Mouse (Mus musculus) left cerebral cortex, postnatal 25 days (tissue): ENCODE data around the gene Nfix. TPM values are rescaled to one million over a fixed set of nuclear protein-coding genes. Genes with fewer than 3 reads are reported as not detected.

Experiments
- DNase-seq, 2 experiments: peaks; one replicate each; pipeline ENCODE4 v3.0.0; 2022; ENCODE audit warnings: low spot score in 2 of 2, mixed read lengths in 1 of 2
- intact Hi-C: fragments of 180-260 bp; cut with DNase I; formaldehyde crosslinking; loops from one replicate; pipeline ENCODE4 v1.15.1; 2025
- total RNA-seq, 2 experiments: library from RNA; stranded (reverse); gene quantifications; 2 replicates each; pipeline ENCODE4 v1.2.3; 2021

Nfix gene
- 100 to 1,000 TPM; 273 to 322 TPM for total RNA-seq

DNA sequence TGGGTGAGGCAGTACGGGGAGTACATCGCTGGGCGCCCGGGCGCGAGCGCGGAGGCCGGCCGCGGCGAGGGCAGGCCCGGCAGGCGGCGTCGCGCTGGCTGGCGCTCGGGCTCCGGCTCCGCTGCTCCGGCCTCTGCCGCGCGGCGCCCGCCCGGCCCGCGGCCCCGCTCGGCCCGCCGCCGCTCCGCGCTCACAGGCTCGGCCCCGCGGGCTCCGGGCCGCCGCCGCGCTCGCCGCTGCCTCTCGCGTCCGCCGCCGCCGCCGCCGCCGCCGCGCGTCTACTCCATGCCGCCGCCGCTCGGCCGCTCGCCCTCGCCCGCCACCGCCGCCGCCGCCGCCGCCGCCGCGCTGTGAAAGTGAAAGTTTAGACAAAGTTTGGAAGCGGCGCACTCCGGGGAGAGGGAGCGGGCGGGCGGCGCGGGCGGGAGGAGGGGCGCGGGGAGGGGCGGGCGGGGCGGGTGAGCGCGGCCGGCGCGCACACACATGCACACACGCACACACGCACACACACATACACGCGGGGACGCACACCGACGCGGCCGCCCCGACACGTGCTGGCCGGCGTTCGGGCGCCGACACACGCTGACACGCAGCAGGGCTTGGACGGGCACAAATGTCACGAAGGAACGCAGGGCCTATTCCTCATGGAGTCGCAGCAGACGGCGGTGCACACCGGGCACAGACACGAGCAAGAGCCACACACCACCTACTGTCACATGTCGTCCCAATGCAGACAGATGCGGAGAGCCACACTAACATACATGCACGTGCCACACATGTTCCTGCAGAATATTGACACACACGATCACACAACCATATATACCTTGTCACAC lies at the start of gene Nfix:
Gene Nfix, minus strand, starts transcription at position 346 of the 833 bp plus-strand sequence.
- intact Hi-C loops = loop anchor here (5.0 kb wide), 1 partner anchor 33 kb away; no protein-coding TSS in a partner anchor
- peak; percentile 61 to 67 for DNase-seq

DNA sequence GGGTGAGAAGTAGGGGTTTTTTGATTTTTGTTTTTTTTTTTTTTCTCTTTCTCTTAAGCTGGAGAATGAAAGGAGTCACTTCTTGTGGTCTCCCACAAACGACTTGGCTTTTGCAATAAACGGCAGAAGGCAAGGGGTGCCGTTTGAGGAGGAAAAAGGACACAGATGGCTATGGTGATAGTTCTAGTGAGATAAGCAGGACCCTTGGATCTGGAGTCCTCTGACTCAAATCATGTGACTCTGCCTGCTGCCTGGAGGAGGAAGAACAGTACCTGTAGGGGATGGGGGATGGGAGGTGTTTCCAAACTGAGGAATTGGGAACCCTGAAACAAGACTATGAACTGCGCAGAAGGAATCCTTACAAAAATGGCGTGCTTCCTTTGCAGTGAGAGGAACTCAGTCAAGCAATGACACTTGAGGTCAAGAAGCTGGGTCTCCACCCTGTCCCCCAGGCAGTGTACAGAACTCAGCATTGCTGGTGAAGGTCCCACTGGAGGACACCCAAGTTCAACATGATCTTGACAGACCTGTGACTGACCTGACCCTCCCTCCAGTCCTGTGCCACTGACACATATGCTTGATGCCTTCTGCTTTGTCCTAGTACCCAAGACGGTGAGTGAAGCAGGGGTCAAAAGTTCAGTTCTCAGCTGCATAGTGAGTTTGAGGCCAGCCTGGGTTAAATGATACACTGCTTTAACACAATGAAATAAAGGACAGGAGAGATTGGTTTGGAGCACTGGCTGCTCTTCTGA lies 47.7 kb upstream of the Nfix start:
- intact Hi-C loops = loop anchor here (2.0 kb wide), 1 partner anchor 55 kb away; no protein-coding TSS in a partner anchor

DNA sequence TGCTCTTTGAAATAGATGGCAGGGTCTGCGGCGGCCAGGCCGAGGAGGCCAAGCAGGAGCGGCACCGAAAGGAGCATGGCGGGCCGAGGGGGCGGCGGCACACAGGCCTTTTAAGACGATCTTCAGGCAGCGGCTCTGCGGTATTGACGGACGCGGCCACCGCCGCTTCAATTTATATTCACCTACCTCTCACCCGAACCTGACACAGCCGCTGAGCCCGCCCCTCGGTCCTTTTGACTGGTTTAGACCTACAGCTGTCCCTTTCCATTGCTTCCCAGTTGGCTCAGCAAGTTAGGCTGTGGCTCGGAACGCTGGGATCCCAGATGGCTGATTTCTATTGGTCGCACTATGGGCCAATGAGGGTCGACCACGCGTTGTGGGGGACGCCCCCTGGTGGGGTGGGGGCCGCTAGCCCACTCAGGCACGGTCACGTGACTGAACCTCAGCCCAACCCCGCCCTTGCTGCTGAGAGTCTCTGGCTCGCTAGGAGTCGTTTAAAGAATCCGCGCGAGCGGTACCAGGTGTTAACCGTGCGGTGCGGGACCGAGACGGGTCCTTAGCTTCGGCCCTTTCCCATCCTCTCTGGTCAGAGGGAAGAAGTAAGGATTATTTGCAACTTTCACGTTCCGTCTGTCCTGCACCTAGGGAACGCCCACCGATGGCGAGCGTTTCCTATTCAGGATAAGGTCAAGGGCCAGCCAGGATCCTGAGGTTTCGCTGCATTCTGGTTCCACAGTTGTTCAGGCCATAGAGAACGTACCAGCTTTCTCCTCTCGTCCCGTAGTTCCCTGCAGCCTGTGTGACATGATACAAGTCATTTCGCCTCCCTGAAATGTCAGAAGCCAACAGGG lies 46.8 kb upstream of the Nfix start, which contains the start of gene Calr:
Gene Calr, minus strand, starts transcription at position 213 of the 851 bp plus-strand sequence.
- intact Hi-C loops = loop anchor here (2.0 kb wide), 1 partner anchor 56 kb away; no protein-coding TSS in a partner anchor
- peak; percentile 99 to 100 for DNase-seq

More for the DNA sequence above, 47.7 kb upstream of the Nfix start:
- DNase-seq = no peak

DNA sequence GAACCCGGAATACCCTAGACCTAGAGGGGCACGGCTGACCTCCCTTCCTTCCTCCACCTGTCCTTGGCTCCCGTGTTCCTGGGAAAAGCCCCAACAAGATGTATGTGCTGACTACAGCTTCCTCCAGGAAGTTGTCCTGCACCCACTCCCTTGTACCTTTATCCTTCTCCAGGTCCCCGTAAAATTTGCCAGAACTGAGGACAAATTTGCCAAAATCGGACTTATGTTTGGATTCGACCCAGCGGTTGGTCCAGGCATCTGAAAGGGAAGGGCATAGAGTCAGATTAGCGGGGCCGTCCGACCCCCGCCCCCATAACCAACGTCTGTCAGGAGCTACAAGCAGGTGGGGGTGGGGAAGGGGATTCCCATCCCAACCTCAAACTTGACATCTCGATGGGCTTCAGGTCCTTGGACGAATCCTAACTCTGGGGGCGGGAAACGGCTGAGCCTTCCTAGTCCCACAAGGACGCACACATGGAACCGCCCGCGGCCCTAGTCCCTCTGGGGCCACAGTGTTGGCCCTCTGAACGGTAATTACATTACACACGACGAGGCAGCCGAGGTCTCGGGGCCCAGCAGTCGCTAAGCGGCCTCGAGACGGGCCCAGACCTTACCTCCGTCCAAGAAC lies 46.1 kb upstream of the Nfix start:
- DNase-seq = peak in 1 of 2 experiments; percentile 16
- intact Hi-C loops = loop anchor here (2.0 kb wide), 1 partner anchor 57 kb away; no protein-coding TSS in a partner anchor

DNA sequence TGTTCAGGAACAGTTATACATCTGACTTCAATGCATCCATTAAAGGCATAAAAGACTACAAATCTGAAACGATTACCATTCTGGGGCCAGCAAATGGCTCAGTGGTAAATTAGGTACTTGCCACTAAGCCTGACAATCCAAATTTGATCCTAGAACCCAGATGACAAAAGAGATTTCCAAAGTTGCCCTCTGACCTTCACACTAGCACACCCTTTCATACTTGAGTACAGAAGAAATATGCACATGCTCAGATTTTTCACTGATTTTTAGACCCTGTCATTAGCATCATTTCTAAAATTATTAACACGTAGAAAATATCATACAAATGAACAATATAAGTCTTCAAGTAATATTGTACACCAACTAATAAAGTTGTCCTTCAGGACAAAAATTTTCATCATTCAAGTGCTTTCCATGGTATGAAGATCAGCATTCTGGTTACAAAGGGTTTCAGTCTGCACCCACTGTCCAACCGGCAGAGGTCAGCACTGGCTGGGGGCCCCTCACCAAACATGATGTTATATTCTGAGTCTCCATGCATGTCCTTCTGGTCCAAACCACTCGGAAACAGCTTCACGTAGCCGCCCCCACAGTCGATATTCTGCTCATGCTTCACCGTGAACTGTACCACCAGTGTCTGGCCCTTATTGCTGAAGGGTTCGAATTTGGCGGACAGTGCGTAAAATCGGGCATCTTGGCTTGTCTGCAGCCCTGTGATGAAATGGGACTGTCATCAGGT lies 45.4 kb upstream of the Nfix start:
- intact Hi-C loops = loop anchor here (2.0 kb wide), 1 partner anchor 57 kb away; no protein-coding TSS in a partner anchor
- peak; percentile 19 to 40 for DNase-seq

DNA sequence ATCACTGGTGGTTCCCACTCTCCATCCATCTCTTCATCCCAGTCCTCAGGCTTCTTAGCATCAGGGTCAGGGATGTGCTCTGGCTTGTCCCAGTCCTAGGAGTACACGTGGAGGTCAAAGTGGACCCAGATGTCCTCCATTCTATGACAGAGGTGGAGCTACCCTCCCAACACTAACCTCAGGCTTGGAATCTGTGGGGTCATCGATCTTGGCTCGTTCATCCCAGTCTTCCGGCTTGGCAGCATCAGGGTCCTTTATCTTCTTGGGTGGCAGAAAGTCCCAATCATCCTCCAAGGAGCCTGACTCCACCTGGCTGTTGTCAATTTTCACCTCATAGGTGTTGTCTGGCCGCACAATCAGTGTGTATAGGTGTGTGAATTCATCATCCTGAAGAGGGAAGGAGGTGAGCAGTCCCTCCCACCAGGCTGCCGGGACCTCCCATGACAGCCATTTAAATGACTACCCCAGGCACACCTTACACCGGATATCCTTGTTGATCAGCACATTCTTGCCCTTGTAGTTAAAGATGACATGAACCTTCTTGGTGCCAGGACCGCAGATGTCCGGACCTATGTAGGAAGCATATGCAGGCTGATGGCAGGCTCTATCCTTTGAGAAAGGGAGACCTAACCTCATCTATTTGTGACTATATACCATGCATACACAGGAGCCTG lies 44.4 kb upstream of the Nfix start:
- intact Hi-C loops = no loop called here
- no peak for DNase-seq

DNA sequence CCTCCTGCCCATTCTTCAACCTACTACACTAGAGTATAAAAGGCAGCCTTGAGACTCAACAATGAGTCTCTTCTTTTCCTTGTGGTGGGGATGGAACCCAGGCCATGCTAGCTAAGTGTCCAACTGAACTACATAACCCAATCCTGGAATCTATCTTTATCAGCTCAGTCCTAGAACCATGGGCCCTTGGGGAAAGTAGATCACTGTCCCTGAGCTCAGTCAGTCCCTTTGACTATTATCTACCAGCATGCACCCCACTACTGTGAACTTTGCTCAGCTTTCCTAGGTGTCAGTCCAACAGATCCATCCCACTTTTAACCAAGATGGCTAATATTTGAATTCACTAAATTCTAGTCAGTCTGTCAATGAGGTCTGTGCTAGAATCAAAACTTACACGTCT lies 41.4 kb upstream of the Nfix start:
- no peak for DNase-seq
- intact Hi-C loops = no loop called here

DNA sequence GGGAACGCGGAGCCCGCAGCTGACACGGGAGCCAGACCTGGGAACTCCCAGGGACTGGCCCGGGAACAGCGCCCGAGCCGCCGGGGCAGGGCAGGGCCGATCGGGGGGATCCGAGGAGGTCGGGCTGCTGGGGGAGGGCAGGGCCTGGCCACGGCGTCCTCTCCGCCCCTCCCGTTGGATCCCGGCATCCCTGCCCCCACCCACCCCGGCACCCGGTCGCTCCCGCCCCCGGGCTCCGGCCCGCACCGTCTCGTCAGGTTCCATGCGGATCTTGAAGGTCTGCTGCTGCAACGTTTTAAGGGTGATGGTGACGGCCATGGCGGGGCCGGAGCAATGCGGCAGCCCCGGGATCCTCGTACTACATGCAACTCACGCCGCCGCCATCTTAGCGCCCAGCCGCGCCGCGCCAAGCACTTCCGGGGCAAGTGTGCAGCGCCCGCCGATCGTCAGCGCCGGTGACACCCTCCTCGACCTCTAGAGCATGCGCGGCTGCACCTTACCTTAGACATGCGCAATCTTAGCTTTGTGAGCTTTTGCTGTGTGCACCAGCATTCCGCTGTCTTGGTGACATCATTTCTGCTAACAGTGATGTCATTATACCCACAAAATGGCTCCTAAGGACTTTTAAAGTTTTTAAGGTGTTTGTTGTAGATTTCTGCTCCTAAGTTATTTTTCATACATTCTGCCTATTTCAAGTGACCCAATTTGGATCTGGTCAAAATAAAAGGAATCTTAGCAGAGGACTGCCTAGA lies 40.3 kb upstream of the Nfix start, which contains the start of gene Rad23a:
Gene Rad23a, minus strand, starts transcription at position 418 of the 752 bp plus-strand sequence.
- intact Hi-C loops = no loop called here
- peak; percentile 92 to 96 for DNase-seq

DNA sequence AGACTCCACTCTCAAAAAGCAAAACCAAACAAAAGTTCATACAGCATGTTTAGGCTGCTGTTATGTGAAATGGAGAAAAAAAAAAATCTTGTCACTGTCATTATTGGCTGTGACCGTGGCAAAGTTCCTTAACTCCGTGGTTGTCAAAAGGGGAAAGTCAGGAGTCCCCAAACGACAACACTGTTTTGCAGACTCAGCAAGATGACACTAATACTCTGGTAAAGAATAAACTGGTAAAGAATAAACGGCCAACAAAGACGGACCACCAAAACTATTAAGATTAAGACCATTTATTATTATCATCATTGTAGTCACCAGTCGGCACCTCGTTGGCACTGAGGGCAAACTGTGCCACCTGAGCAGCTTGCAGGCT lies 39.7 kb upstream of the Nfix start:
- DNase-seq = no peak
- intact Hi-C loops = no loop called here

DNA sequence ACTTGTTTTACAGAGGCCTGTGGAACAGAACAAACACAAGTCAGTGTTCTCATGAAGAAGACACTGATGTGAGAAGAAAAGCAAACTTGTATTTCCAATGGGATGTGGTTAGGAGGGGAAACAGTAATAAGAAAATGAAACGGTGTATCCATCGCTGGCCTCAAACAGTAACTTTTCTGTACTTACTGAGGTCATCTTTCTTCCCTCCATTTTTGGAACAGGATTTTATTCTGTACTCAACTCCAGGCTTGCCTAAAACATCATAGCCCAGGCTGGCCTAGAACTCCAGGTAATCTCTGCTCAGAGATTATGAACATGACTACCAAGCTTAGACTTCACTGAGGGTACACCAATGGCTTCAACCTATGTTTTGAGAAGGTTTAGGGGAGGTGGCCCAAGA lies 39.3 kb upstream of the Nfix start:
- intact Hi-C loops = no loop called here
- no peak for DNase-seq

DNA sequence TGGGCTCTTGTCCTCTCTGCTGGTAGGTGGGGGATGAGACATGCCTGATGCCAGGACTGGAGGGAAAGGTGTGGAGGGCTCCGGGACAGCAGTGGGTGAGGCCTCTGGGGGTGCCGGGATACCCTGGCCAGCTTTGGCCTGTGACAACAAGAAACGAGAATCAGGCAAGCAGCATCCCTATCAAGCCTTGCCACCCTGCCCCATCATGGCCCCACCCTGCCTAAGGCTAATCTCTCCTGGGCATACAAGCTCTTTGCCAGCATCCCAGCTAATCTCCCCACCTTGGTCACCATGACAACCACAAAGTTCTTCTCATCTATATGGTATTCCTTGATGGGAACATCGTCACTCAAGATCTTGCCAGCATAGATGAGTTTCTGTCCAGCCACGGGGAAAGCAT lies 38.4 kb upstream of the Nfix start:
- no peak for DNase-seq
- intact Hi-C loops = no loop called here

DNA sequence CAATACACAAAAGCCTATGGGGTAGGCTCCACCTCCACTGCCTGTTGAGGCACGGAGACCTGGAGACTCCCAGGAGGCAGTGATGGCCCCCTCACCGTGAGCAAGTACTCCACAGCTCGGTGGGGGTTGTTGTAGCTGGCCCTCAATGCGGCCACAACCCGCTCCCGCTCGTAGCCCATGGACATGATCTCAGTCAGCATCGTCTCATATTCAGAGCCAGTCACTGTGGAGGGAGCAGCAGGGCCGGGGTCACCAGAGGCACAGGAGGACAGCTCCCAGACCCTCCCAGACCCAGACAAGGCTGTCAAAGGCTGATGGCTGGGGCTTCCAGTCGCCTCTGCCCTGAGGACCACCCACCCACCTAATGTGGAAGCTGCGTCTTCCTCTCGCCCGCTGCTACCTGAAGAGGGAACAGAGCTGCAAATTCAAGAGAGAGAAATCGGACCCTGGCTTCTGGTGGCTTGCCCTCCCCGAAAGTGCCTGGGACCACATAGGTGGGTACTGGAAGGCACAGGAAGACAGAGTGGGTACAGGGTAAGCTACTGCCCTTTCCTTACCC lies 37.8 kb upstream of the Nfix start:
- no peak for DNase-seq
- intact Hi-C loops = no loop called here

DNA sequence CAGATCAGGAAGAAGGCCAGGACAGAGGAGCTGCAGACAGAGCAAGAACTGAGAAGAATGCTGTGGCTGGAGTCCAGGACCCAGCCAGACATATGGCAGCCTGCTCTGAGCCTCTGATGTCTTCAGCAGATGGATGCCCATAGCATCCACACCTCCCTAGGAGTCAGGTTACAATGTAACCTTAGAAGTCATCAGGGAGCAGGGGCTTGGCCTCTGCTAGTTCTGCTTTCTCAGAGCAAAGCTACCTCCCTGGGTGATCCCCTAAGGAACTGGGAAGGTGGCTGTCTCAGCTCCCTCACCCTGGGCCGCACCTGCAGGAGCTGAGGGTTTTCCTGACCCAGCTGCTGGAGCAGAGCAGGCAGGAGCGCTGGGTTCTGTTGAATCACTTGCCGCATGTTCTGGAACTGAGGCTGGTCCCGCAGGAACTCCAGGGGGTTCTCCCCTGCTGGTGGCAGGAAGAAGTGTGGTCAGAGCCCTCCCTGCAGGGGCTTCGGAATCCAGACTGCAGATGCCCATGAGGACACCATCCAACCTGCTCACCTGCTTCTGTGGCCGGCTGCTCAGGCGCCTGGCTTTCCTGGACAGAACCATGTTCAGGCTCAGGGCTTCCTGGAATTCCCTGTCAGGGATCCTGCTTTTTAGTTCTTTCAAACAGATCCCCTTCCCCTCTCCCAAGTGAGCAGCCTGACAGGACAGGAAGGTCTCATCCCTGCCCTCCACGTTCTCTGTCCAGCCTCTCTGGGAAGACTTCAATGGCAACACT lies 37.2 kb upstream of the Nfix start:
- DNase-seq = no peak
- intact Hi-C loops = no loop called here

DNA sequence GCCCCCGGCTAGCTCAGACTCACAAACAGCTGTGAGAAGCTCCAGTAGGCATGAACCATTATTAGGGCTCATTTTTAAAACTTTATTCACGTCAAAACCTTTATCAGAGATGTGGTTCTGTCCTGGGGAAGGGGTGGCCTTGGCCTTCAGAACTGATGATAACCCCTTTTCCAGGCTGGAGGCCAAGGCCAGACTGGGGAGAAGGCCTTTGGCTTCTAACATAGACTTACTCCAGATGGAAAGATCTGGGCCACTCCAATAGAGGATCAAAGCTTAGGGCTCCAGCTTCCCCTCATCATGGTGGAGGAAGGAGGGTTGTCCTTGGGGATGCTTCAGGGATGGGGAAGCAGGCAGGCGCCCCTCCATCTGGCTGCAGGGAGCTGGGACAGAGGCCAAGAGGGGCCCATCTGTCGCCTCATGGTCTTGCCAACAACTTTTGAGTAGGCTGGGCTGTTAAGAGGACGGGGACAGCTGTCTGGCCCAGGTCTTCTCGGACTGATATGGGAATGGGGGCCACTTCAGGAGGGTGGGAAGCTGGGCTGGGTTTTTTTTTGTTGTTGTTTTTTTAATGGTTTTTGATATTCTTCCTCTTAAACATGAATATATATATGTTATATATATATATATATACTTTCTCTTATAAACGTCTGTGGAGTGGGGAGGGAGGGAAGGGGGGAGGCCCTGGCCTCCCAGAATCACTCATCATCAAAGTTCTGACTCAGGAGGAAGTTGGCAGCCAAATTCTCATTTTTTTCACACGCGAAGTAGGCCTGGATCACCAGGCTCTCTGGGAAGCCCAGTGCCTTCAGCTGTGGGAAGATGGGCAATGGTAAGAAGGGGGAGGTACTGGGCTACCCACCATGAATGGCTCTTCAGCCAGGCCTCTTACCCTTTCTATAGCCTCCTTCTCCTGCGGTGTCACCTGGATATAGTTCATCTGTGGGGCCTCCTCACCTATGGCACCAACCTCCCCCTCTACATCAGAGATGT lies 35.0 kb upstream of the Nfix start:
- intact Hi-C loops = no loop called here
- DNase-seq = peak in 1 of 2 experiments; percentile 92
